Mouse (Mus musculus) midbrain, embryonic 13.5 days (tissue): ENCODE data around the gene Slc22a5. TPM values are rescaled to one million over a fixed set of nuclear protein-coding genes. Genes with fewer than 3 reads are reported as not detected.

Source experiments
- ATAC-seq: fragments of 200-750 bp; cut with Nextera tagmentation; 2 replicates; pipeline ENCODE4 v1.8.0; 2017; ENCODE audit warnings: mild to moderate bottlenecking, moderate TSS enrichment, moderate library complexity
- H3K27ac ChIP-seq: fragments of 300-500 bp; sonication (generic); 2 replicates; pipeline ENCODE4 v1.5.1; 2015; ENCODE audit warnings: inconsistent platforms, mild to moderate bottlenecking, moderate library complexity
- H3K27me3 ChIP-seq: fragments of 300-500 bp; sonication (generic); 2 replicates; pipeline ENCODE4 v1.6.1; 2015; ENCODE audit warnings: mild to moderate bottlenecking, inconsistent platforms
- H3K36me3 ChIP-seq: fragments of 300-500 bp; sonication (generic); 2 replicates; pipeline ENCODE4 v1.6.1; 2015; ENCODE audit warnings: mild to moderate bottlenecking, inconsistent platforms
- H3K4me1 ChIP-seq: fragments of 300-500 bp; sonication (generic); replicated peaks from 2 replicates; pipeline ENCODE4 v1.6.1; 2015; ENCODE audit warnings: inconsistent platforms
- H3K4me2 ChIP-seq: fragments of 300-500 bp; sonication (generic); replicated peaks from 2 replicates; pipeline ENCODE4 v1.6.1; 2015; ENCODE audit warnings: moderate library complexity, mild to moderate bottlenecking, inconsistent platforms
- H3K4me3 ChIP-seq: fragments of 300-500 bp; sonication (generic); replicated peaks from 2 replicates; pipeline ENCODE4 v1.5.1; 2015; ENCODE audit warnings: mild to moderate bottlenecking, inconsistent platforms
- H3K9ac ChIP-seq: fragments of 300-500 bp; sonication (generic); replicated peaks from 2 replicates; pipeline ENCODE4 v1.6.1; 2015; ENCODE audit warnings: mild to moderate bottlenecking, inconsistent platforms
- H3K9me3 ChIP-seq: fragments of 300-500 bp; sonication (generic); 2 replicates; pipeline ENCODE4 v1.6.1; 2016; ENCODE audit warnings: mild to moderate bottlenecking, inconsistent platforms
- WGBS: fragments of 180-500 bp; shearing (Covaris S2); methylation state at CpG from one replicate; pipeline ENCODE4 v1.1.7; 2015; 5-methylcytosine and 5-hydroxymethylcytosine counted together
- polyA plus RNA-seq: library from polyadenylated mRNA; unstranded; fragments of >200 nt; fragmentation: Nextera tagmentation; extraction: Ambion mirVana; gene quantifications from 2 replicates; pipeline ENCODE4 v1.2.1, GENCODE M21; 2015

The Slc22a5 gene
- polyA plus RNA-seq, 1 experiment from 2014 or later, result 8.1 TPM

DNA sequence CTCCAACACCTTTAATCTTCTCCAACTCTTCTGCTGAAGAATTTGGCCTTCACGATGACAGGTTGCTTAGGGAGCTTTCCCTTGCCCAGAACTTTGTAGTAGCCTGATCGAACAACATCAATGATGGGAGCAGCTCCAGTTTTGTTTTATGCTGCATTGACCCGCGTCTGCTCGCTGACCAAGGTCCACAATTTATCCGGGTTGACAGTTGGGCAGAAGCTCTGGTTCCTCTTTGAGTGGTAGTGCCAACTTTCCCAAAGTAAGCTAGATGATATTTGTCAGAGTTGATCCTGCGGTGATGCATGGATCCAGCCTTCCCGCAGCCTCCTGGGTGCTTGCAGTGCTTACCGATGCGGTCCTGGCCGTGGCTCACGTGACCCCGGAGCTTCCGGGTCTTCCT, 11.3 kb upstream of the Slc22a5 start:
- Histone ChIP-seq H3K27ac (no peak overlapping the region), H3K4me3 (no peak overlapping the region), H3K9ac (no peak overlapping the region), H3K9me3 (no peaks in the 10 kb centered on the region), H3K36me3 (no peaks in the 10 kb centered on the region), H3K27me3 (no peaks in the 10 kb centered on the region), H3K4me2 (no peak overlapping the region), H3K4me1 (no peaks in the 10 kb centered on the region)
- 95% methylated on average over 14 of the region's 14 CpGs for WGBS
- ATAC-seq, result no peak

DNA sequence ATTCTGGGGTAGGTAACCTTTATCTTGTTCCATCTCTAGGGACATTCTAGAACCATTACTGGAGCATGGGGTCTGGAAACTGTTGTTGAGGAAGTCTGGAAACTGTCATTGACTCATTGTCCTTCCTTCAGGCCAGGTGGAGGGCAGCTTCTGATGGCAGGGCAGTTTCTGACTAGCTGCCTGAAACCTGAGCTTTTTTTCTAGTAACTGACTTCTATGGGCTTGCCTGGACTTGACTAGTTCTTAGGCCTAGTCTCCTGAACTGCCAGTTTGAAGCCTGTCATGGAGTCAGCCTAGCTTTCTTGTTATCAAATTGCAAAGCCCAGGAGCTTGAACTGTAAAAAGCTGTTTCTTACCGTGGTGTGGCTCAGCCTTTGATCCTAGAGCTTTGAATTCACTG, 9.5 kb upstream of the Slc22a5 start:
- Histone ChIP-seq H3K4me3 (no peak overlapping the region), H3K9me3 (no peaks in the 10 kb centered on the region), H3K9ac (no peak overlapping the region), H3K36me3 (no peaks in the 10 kb centered on the region), H3K4me1 (no peaks in the 10 kb centered on the region), H3K4me2 (no peak overlapping the region), H3K27me3 (no peaks in the 10 kb centered on the region), H3K27ac (no peak overlapping the region)
- WGBS, result 55% methylated on average over 1 of the region's 1 CpGs
- no peak for ATAC-seq

DNA sequence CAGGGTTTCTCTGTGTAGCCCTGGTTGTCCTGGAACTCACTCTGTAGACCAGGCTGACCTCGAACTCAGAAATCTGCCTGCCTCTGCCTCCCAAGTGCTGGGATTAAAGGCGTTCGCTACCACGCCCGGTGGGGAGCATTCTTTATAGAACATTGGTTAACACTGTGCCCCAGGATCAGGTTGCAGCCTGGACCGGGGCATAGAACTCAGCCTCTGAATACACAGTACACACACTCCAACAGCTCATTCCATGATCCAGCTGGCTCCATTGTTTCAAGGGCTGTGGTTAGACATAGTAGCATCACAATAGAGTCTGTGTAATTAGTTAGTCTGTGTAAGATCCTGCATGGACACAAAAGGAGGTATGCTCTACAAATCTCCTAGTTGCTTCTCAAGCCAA, 8.5 kb upstream of the Slc22a5 start:
- no peak overlapping the region for H3K27ac ChIP-seq
- WGBS, result 91% methylated on average over 6 of the region's 6 CpGs
- H3K9ac ChIP-seq, result no peak overlapping the region
- H3K9me3 ChIP-seq, result no peaks in the 10 kb centered on the region
- no peak overlapping the region for H3K4me2 ChIP-seq
- no peaks in the 10 kb centered on the region for H3K36me3 ChIP-seq
- H3K4me3 ChIP-seq, result no peak overlapping the region
- no peak for ATAC-seq
- H3K27me3 ChIP-seq, result no peaks in the 10 kb centered on the region
- H3K4me1 ChIP-seq, result no peaks in the 10 kb centered on the region

DNA sequence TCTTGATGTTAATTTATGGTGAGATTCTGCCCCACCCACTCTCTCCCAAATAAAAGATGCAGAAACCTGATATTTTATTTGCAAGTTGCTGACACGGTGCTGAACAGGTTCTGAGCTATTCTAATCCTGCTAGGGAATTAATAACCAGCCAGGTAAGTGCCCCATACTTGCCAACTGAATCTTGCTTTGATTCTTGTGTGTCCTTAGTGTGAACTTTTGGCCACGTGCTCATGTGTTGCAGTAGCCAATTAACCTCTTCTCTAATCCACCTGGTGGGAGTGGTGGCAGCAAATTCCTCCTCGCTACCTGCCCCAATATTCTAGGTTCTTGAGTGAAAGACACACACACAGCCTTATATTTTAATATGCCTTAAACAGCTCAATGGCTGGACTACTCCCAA, 7.5 kb upstream of the Slc22a5 start:
- no peak overlapping the region for H3K27ac ChIP-seq
- ATAC-seq, result no peak
- H3K4me2 ChIP-seq, result no peak overlapping the region
- H3K27me3 ChIP-seq, result no peaks in the 10 kb centered on the region
- H3K4me3 ChIP-seq, result no peak overlapping the region
- H3K36me3 ChIP-seq, result no peaks in the 10 kb centered on the region
- H3K4me1 ChIP-seq, result no peaks in the 10 kb centered on the region
- WGBS, result 71% methylated on average over 3 of the region's 3 CpGs
- no peak overlapping the region for H3K9ac ChIP-seq
- H3K9me3 ChIP-seq, result no peaks in the 10 kb centered on the region

DNA sequence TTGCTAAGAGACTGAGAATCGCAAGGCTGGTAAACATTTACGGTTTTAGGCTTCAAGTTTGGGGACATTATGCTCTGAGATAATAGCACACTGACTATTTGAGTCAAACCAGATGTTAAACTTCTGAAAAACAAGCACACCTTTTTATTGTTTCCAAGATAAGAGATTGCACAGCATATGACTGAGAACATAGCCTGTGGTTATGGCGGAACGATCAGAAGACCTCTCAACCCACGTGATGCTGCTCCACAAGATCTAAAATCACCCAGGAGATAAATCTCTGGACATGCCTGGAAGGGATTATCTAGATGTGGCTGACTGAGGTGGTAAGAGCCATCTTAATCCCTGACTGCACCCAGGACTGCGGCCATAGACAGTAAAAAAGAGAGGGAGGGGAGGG, 5.5 kb upstream of the Slc22a5 start:
- Histone ChIP-seq H3K9me3 (no peaks in the 10 kb centered on the region), H3K4me3 (no peak overlapping the region), H3K9ac (no peak overlapping the region), H3K27ac (no peak overlapping the region), H3K4me1 (no peaks in the 10 kb centered on the region), H3K36me3 (no peaks in the 10 kb centered on the region), H3K4me2 (no peak overlapping the region), H3K27me3 (no peaks in the 10 kb centered on the region)
- no peak for ATAC-seq
- 69% methylated on average over 6 of the region's 6 CpGs for WGBS

DNA sequence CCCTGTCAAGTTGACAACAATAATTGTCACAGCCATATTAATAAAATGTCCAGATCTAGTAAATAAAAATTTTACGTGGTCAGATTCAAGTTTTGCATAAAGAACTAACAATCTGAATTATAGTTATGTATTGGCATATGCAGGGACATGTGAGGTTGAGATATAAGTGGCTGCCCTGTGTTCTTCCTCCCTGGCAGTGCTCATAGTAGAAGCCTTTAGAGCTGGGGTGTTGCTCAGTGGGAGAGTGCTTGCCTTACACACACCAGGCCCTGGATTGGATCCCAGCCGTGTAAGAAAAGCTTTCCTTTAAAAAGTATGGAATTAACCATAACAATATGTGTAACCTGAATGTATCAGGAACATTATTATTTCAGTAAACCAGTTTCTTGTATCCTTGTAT, 2.0 kb upstream of the Slc22a5 start:
- H3K27ac ChIP-seq, result no peak overlapping the region
- no peak overlapping the region for H3K4me2 ChIP-seq
- H3K9ac ChIP-seq, result no peak overlapping the region
- H3K9me3 ChIP-seq, result no peaks in the 10 kb centered on the region
- H3K4me3 ChIP-seq, result no peak overlapping the region
- H3K27me3 ChIP-seq, result peaks cover 5% of the 10 kb centered on the region; the same call in 1 of the 2 replicates
- H3K4me1 ChIP-seq, result peaks cover 22% of the 10 kb centered on the region
- H3K36me3 ChIP-seq, result no peaks in the 10 kb centered on the region
- 63% methylated on average over 2 of the region's 2 CpGs for WGBS
- ATAC-seq, result no peak

DNA sequence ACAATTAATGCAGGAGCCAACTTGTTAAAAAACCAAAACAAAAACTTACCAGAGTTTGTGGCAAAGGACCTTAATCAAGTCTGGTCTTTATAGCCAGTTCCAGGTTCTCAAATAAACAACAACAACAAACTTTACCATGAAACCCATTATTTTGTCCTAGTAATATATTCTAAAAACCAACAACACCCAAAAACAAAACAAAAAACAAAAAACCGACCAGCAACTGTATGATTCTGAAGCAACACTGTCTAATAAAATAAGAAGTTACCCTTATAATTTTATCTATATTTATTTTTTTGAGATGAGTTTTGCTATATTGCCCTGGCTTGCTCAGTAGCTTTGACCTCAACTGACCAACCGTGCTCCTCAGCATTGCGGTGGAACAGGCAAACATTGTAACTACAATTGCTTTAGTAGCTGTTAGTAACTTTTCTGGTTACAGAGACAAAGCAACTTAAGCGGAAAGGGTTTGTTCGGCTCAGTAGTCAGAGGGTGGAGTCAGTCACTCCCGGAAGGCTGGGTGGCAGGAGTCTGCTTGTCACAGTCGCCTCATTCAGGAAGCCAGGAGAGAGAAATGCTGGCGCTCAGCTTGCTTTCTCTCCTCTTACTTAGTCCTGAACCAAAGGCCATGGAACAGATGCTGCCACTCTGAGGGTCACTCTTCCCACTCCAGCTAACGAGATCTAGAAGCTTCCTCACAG, 1.4 kb upstream of the Slc22a5 start:
- Histone ChIP-seq H3K4me2 (no peak overlapping the region), H3K27ac (no peak overlapping the region), H3K36me3 (no peaks in the 10 kb centered on the region), H3K4me3 (no peak overlapping the region), H3K4me1 (peaks cover 22% of the 10 kb centered on the region), H3K9ac (no peak overlapping the region), H3K27me3 (peaks cover 5% of the 10 kb centered on the region; the same call in 1 of the 2 replicates), H3K9me3 (no peaks in the 10 kb centered on the region)
- no peak for ATAC-seq
- WGBS, result 38% methylated on average over 9 of the region's 9 CpGs

DNA sequence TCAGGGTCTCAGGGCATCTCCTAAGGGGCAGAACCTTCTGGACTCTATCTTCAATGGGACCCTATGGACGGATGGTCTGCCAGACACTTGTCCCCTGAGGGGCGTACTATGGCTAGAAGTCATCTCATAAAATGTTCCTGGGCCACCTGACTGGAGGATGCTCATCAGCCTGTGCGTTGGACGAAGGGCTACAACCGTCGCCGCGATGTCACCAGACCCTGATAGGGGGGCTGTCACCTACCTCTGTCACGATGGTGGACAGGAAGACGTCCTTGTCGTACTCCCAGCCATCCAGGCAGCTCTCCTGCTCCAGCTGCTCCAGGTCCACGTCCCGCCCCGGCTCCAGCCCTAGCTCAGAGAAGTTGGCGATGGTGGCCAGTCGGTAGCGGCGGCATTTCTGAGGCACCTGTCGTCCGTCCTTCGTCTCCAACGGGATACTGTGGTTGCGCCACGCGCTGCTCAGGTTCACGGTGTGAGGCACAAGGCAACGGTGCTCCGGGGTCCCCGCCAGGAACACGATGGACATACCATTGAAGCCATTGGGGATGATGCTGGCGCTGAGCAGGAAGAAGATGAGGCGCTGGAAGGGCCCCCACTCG, 455 bp downstream of the Slc22a5 start:
- peak overlapping the region; percentile 59 for H3K4me3 ChIP-seq
- H3K27ac ChIP-seq, result no peak overlapping the region
- H3K4me1 ChIP-seq, result peaks cover 22% of the 10 kb centered on the region
- 2% methylated on average over 33 of the region's 33 CpGs for WGBS
- ATAC-seq, result no peak; the same call in 1 of the 2 replicates
- 0 out of 2 replicates have a peak, but pooled peaks cover 3% of the 10 kb centered on the region for H3K36me3 ChIP-seq
- H3K9ac ChIP-seq, result peak overlapping the region; percentile 72
- H3K27me3 ChIP-seq, result peaks cover 5% of the 10 kb centered on the region; the same call in 1 of the 2 replicates
- H3K4me2 ChIP-seq, result peak overlapping the region; percentile 89
- H3K9me3 ChIP-seq, result no peaks in the 10 kb centered on the region

DNA sequence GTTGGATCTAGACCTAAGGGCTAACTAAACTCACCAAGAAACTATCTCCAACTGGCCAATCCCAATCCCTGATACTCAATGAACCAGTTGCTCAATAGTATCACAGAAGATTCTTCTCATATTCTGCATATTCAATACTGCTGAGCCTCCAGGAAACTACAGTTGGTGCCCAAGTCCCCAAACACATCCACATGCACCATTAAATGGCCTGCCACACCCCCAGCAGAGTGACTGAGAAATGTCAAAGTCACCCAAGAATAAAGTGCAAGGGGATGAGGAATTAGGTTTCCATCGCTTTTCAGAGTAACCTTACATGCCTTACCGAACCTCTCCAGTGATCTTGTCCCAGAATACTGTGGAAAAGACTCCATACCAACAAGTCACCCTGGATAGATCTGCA, 1.2 kb downstream of the Slc22a5 start:
- Histone ChIP-seq H3K9me3 (no peaks in the 10 kb centered on the region), H3K4me1 (peaks cover 22% of the 10 kb centered on the region), H3K27me3 (peaks cover 5% of the 10 kb centered on the region; the same call in 1 of the 2 replicates), H3K4me2 (peak overlapping the region; percentile 89; the same call in 1 of the 2 replicates), H3K9ac (no peak overlapping the region), H3K36me3 (0 out of 2 replicates have a peak, but pooled peaks cover 3% of the 10 kb centered on the region), H3K27ac (no peak overlapping the region), H3K4me3 (peak overlapping the region; percentile 59)
- ATAC-seq, result no peak
- WGBS, result 89% methylated on average over 2 of the region's 2 CpGs

DNA sequence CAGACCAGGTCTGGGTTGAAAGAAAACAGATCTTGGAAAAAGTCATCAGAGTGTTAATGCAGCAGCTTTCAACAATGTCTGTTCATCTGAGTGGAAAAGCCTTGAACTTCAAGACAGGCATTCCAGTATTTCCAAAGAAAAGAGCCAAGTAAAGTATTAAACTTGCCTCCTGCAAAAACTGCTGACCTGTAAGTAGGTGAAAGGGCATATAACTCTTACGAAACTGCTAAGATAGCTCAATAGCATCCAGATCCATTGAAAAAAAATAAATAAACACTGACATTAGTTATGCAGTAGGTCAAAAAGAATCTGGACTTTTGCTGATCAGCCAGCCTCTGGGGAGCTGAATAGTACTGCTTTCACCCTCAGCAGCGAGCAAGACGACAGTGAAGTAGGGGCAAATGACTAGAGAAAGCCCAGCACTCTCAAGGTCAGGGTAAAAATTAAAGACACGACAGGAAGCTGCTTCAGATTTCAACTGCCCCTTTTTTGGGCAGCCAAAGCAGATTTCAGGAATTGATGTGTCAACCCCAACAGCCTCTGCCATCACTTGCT, 2.3 kb downstream of the Slc22a5 start:
- Histone ChIP-seq H3K4me3 (no peak overlapping the region), H3K9me3 (no peaks in the 10 kb centered on the region), H3K9ac (no peak overlapping the region), H3K36me3 (0 out of 2 replicates have a peak, but pooled peaks cover 3% of the 10 kb centered on the region), H3K4me1 (peaks cover 22% of the 10 kb centered on the region), H3K27ac (no peak overlapping the region), H3K27me3 (peaks cover 5% of the 10 kb centered on the region; the same call in 1 of the 2 replicates), H3K4me2 (no peak overlapping the region)
- ATAC-seq, result no peak
- 68% methylated on average over 4 of the region's 4 CpGs for WGBS

DNA sequence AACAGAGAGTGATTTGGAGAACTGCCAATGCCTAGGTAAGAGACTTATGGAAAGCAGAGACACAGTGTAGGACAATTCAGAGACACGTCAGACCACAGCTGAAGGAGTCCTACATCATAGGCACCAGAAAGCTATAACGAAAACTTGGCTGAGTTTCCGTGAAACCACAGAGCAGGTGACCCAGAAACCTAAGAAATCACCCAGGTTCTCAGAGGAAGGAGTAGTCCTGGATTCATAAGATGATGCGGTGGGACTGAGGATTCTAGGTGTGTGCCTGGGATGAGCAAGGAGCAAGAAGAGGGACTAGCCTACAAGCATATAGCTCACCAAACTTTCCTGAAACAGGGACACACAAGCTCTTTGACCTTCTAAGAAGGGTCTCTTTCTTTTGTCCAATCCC, 3.2 kb downstream of the Slc22a5 start:
- Histone ChIP-seq H3K9me3 (no peaks in the 10 kb centered on the region), H3K27ac (no peak overlapping the region), H3K4me2 (no peak overlapping the region), H3K4me3 (no peak overlapping the region), H3K27me3 (peaks cover 5% of the 10 kb centered on the region; the same call in 1 of the 2 replicates), H3K4me1 (peaks cover 22% of the 10 kb centered on the region), H3K36me3 (0 out of 2 replicates have a peak, but pooled peaks cover 3% of the 10 kb centered on the region), H3K9ac (no peak overlapping the region)
- ATAC-seq, result no peak
- 91% methylated on average over 4 of the region's 4 CpGs for WGBS

DNA sequence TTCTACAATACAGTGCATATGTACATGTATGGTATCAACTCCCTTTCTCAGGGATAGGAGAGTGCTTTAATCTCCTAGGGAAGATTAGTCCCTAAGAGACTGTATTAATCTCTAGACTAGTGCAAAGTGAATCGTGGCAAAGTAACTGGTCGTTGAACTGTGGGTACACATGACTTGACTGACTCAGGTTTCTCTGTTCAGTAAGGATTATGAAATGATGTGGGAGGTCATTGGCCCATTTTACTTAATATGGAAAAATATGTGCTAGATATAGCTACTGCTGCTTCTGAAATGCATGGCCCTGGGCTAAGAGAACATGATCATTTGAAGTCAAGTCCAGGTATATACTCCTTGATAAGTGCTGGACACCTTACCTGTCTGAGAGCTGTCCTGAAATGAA, 8.2 kb downstream of the Slc22a5 start:
- 91% methylated on average over 2 of the region's 2 CpGs for WGBS

More for the DNA sequence above, 8.2 kb downstream of the Slc22a5 start:
- Histone ChIP-seq H3K36me3 (0 out of 2 replicates have a peak, but pooled peaks cover 3% of the 10 kb centered on the region), H3K4me1 (no peaks in the 10 kb centered on the region), H3K4me3 (no peak overlapping the region), H3K4me2 (no peak overlapping the region), H3K9me3 (no peaks in the 10 kb centered on the region), H3K27ac (no peak overlapping the region), H3K27me3 (no peaks in the 10 kb centered on the region), H3K9ac (no peak overlapping the region)
- ATAC-seq, result no peak
